ENCODE assay signal across 8 mouse cellular contexts in the genomic region with DNA sequence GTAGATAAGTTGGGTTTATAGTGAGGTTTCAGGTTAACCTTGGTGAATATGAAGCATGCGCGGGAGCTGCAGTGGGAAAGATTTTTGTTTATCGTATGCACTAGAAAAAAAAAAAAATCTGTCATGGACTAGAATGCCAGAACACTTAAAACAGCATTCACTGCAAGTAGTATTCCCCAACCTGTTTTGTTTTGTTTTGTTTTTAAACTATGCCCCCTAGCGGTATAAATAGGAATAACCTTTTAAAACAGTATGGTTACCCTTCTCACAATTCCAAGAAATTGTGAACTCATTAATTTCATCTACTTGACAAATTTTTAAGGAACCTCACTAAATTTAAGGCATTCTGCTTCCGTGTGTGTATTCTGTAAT.
DNase-seq lines count a peak whose midpoint lies in the region; ATAC-seq lines count a peak whose summit lies in the region.

No protein-coding gene starts in this region.

- H3K27ac ChIP-seq in hindbrain, embryonic 15.5 days (replicated peaks): peak overlapping the region; percentile 75
- no peak overlapping the region for H3K27ac ChIP-seq in midbrain, embryonic 11.5 days (ENCODE audit: low read depth, low read length)

- no peaks in the 10 kb centered on the region for H3K27me3 ChIP-seq in hindbrain, embryonic 15.5 days
- H3K27me3 ChIP-seq in midbrain, embryonic 11.5 days (ENCODE audit: control insufficient read depth, insufficient read depth, low read length): no peaks in the 10 kb centered on the region

- no peaks in the 10 kb centered on the region for H3K9me3 ChIP-seq in hindbrain, embryonic 15.5 days
- no peaks in the 10 kb centered on the region for H3K9me3 ChIP-seq in midbrain, embryonic 11.5 days (ENCODE audit: control insufficient read depth, low read length)

- H3K4me2 ChIP-seq in hindbrain, embryonic 15.5 days: peak overlapping the region; percentile 96
- H3K4me2 ChIP-seq in midbrain, embryonic 11.5 days: peak overlapping the region; percentile 58

- ATAC-seq in CD4-positive, CD25-positive, alpha-beta regulatory T cell, adult 4 months: peak; percentile 54
- ATAC-seq in hindbrain, embryonic 15.5 days (ENCODE audit: low FRiP score, low read depth): peak; percentile 65
- peak; percentile 69 for ATAC-seq in midbrain, embryonic 11.5 days (ENCODE audit: low FRiP score)

- H3K36me3 ChIP-seq in hindbrain, embryonic 15.5 days: no peaks in the 10 kb centered on the region
- no peaks in the 10 kb centered on the region for H3K36me3 ChIP-seq in midbrain, embryonic 11.5 days (ENCODE audit: control insufficient read depth, insufficient read depth, low read length)

- under 1% methylated on average over 5 of the region's 5 CpGs for WGBS in hindbrain, embryonic 15.5 days
- WGBS in midbrain, embryonic 11.5 days: 1% methylated on average over 5 of the region's 5 CpGs

- peak overlapping the region; percentile 62 for H3K4me3 ChIP-seq in hindbrain, embryonic 15.5 days
- peak overlapping the region; percentile 45 for H3K4me3 ChIP-seq in midbrain, embryonic 11.5 days (ENCODE audit: low read depth, low read length)

- DNase-seq in heart, adult 8-10 months (ENCODE audit: low spot score): peak; percentile 63
- DNase-seq in heart, adult 11 months: no peak
- peak; percentile 50 for DNase-seq in embryo, embryonic 11.5 days (ENCODE audit: low read depth, low spot score)
- no peak for DNase-seq in midbrain, embryonic 11.5 days (ENCODE audit: low spot score, missing footprints)
- DNase-seq in adrenal gland, postnatal 14 days: no peak
- DNase-seq in right cerebral cortex, postnatal 14 days: no peak

- peak overlapping the region; percentile 56 for H3K9ac ChIP-seq in hindbrain, embryonic 15.5 days
- H3K9ac ChIP-seq in midbrain, embryonic 11.5 days (ENCODE audit: low read length): peak overlapping the region; percentile 71

- H3K4me1 ChIP-seq in hindbrain, embryonic 15.5 days (replicated peaks): no peaks in the 10 kb centered on the region
- H3K4me1 ChIP-seq in midbrain, embryonic 11.5 days (ENCODE audit: control insufficient read depth, insufficient read depth, low read length): no peaks in the 10 kb centered on the region

Comparison
In these comparisons a context has a peak if more than half of its experiments do, and no peak if none do; other contexts are left out.
1. DNase-seq: peak in heart, adult 8-10 months (single experiment) and embryo, embryonic 11.5 days (single experiment); none in heart, adult 11 months (single experiment), midbrain, embryonic 11.5 days (single experiment), adrenal gland, postnatal 14 days (single experiment) and right cerebral cortex, postnatal 14 days (single experiment).
2. Peak in every context shown above with its lines, with median percentiles within 50 percentile points of each other: ATAC-seq.